ENCODE assay signal across 19 mouse cellular contexts in genomic region chr14:71095661-71096422, GRCm38 (mm10).
DNase-seq lines count a peak whose midpoint lies in the region; ATAC-seq and TF ChIP-seq lines count a peak whose summit lies in the region.
"Had no signal": no experiment of that assay in that cellular context is flagged by ENCODE, and none has a peak within 500 bp of the region (broad histone marks: within the 10 kb centered on the region; RNA-seq: fewer than 3 reads in every experiment).

No protein-coding gene starts in this region.

- no peak overlapping the region for H3K27ac ChIP-seq in forebrain, embryonic 11.5 days (ENCODE audit: low read depth, low read length)
- no peak overlapping the region for H3K27ac ChIP-seq in forebrain, postnatal 0 days (ENCODE audit: low read depth, low read length)
- no peak overlapping the region for H3K27ac ChIP-seq in hindbrain, embryonic 14.5 days
- H3K27ac ChIP-seq in hindbrain, embryonic 12.5 days, result no peak overlapping the region
- no peak overlapping the region for H3K27ac ChIP-seq in embryonic facial prominence, embryonic 10.5 days (replicated peaks)
- H3K27ac ChIP-seq: embryonic facial prominence, embryonic 12.5 days; heart, embryonic 10.5 days; heart, embryonic 15.5 days; hindbrain, embryonic 15.5 days had no signal

- no peak for DNase-seq in forebrain, embryonic 11.5 days (ENCODE audit: low spot score)
- DNase-seq in forebrain, postnatal 0 days, result no peak
- no peak for DNase-seq in hindbrain, embryonic 14.5 days (ENCODE audit: low spot score)
- peak; percentile 15 for DNase-seq in embryonic facial prominence, embryonic 10.5 days (ENCODE audit: low spot score)
- peak; percentile 16 for DNase-seq in forelimb bud, embryonic 11.5 days (ENCODE audit: low read depth, low spot score)
- no peak for DNase-seq in Muller cell, postnatal 12 days (ENCODE audit: inconsistent ontology term)
- DNase-seq: adrenal gland, adult 8-10 months; cerebellum, adult 2 months; cerebellum, postnatal 10 days; gastrocnemius, postnatal 36 days; heart, adult 18-20 months; heart, postnatal 14 days; kidney, adult 8-10 months had no signal

- no peak overlapping the region for H3K9ac ChIP-seq in forebrain, embryonic 11.5 days (ENCODE audit: low read length)
- H3K9ac ChIP-seq in forebrain, postnatal 0 days, result no peak overlapping the region
- no peak overlapping the region for H3K9ac ChIP-seq in hindbrain, embryonic 14.5 days
- no peak overlapping the region for H3K9ac ChIP-seq in hindbrain, embryonic 12.5 days
- H3K9ac ChIP-seq: embryonic facial prominence, embryonic 12.5 days; heart, embryonic 15.5 days; hindbrain, embryonic 15.5 days had no signal

- H3K27me3 ChIP-seq in forebrain, embryonic 11.5 days (ENCODE audit: control insufficient read depth, insufficient read depth, low read length), result no peaks in the 10 kb centered on the region
- no peaks in the 10 kb centered on the region for H3K27me3 ChIP-seq in forebrain, postnatal 0 days (ENCODE audit: insufficient read depth, low read length)
- H3K27me3 ChIP-seq in hindbrain, embryonic 14.5 days (ENCODE audit: control insufficient read depth, insufficient read depth, low read length), result no peaks in the 10 kb centered on the region
- H3K27me3 ChIP-seq in hindbrain, embryonic 12.5 days, result no peaks in the 10 kb centered on the region
- H3K27me3 ChIP-seq in embryonic facial prominence, embryonic 10.5 days (replicated peaks; ENCODE audit: low read depth, poor library complexity, severe bottlenecking), result no peaks in the 10 kb centered on the region
- H3K27me3 ChIP-seq: embryonic facial prominence, embryonic 12.5 days; heart, embryonic 15.5 days; hindbrain, embryonic 15.5 days had no signal

- no peaks in the 10 kb centered on the region for H3K9me3 ChIP-seq in forebrain, embryonic 11.5 days (ENCODE audit: control insufficient read depth, low read length)
- no peaks in the 10 kb centered on the region for H3K9me3 ChIP-seq in forebrain, postnatal 0 days (ENCODE audit: low read length)
- H3K9me3 ChIP-seq in hindbrain, embryonic 14.5 days (ENCODE audit: control insufficient read depth, low read length), result no peaks in the 10 kb centered on the region
- no peaks in the 10 kb centered on the region for H3K9me3 ChIP-seq in hindbrain, embryonic 12.5 days (replicated peaks)
- no peaks in the 10 kb centered on the region for H3K9me3 ChIP-seq in embryonic facial prominence, embryonic 10.5 days
- H3K9me3 ChIP-seq: embryonic facial prominence, embryonic 12.5 days; heart, embryonic 10.5 days; heart, embryonic 15.5 days; hindbrain, embryonic 15.5 days had no signal

- H3K4me3 ChIP-seq in forebrain, embryonic 11.5 days (ENCODE audit: low read depth, low read length), result no peak overlapping the region
- no peak overlapping the region for H3K4me3 ChIP-seq in forebrain, postnatal 0 days (ENCODE audit: low read depth, low read length)
- H3K4me3 ChIP-seq in hindbrain, embryonic 14.5 days (replicated peaks; ENCODE audit: low read length), result no peak overlapping the region
- H3K4me3 ChIP-seq in hindbrain, embryonic 12.5 days, result no peak overlapping the region
- no peak overlapping the region for H3K4me3 ChIP-seq in embryonic facial prominence, embryonic 10.5 days
- H3K4me3 ChIP-seq: embryonic facial prominence, embryonic 12.5 days; heart, embryonic 10.5 days; heart, embryonic 15.5 days; hindbrain, embryonic 15.5 days had no signal

- no peaks in the 10 kb centered on the region for H3K4me1 ChIP-seq in forebrain, embryonic 11.5 days (replicated peaks; ENCODE audit: control insufficient read depth, insufficient read depth, low read length)
- H3K4me1 ChIP-seq in forebrain, postnatal 0 days (ENCODE audit: insufficient read depth), result no peaks in the 10 kb centered on the region
- no peaks in the 10 kb centered on the region for H3K4me1 ChIP-seq in hindbrain, embryonic 14.5 days (replicated peaks; ENCODE audit: control insufficient read depth, insufficient read depth, low read length)
- H3K4me1 ChIP-seq in hindbrain, embryonic 12.5 days, result no peaks in the 10 kb centered on the region
- peaks cover 14% of the 10 kb centered on the region for H3K4me1 ChIP-seq in embryonic facial prominence, embryonic 10.5 days
- H3K4me1 ChIP-seq: embryonic facial prominence, embryonic 12.5 days; hindbrain, embryonic 15.5 days had no signal

- ATAC-seq in forebrain, embryonic 11.5 days (replicated peaks; ENCODE audit: low FRiP score), result peak; percentile 56
- ATAC-seq in forebrain, postnatal 0 days, result no peak
- peak; percentile 8; the same call in 1 of the 2 replicates for ATAC-seq in hindbrain, embryonic 14.5 days (ENCODE audit: low FRiP score)
- no peak for ATAC-seq in hindbrain, embryonic 12.5 days (ENCODE audit: low FRiP score)
- ATAC-seq: intestine, postnatal 0 days had no signal

- H3K36me3 ChIP-seq in forebrain, embryonic 11.5 days (ENCODE audit: control insufficient read depth, insufficient read depth, low read length), result no peaks in the 10 kb centered on the region
- H3K36me3 ChIP-seq in forebrain, postnatal 0 days (ENCODE audit: insufficient read depth), result no peaks in the 10 kb centered on the region
- no peaks in the 10 kb centered on the region for H3K36me3 ChIP-seq in hindbrain, embryonic 14.5 days (replicated peaks; ENCODE audit: control insufficient read depth, insufficient read depth)
- no peaks in the 10 kb centered on the region for H3K36me3 ChIP-seq in hindbrain, embryonic 12.5 days
- no peaks in the 10 kb centered on the region for H3K36me3 ChIP-seq in embryonic facial prominence, embryonic 10.5 days (replicated peaks)
- H3K36me3 ChIP-seq: embryonic facial prominence, embryonic 12.5 days; heart, embryonic 10.5 days; heart, embryonic 15.5 days; hindbrain, embryonic 15.5 days had no signal

- no peak overlapping the region for H3K4me2 ChIP-seq in forebrain, embryonic 11.5 days (ENCODE audit: low read depth, low read length, severe bottlenecking)
- H3K4me2 ChIP-seq in forebrain, postnatal 0 days (ENCODE audit: low read depth), result no peak overlapping the region
- H3K4me2 ChIP-seq in hindbrain, embryonic 14.5 days (replicated peaks), result no peak overlapping the region
- H3K4me2 ChIP-seq in hindbrain, embryonic 12.5 days (replicated peaks), result no peak overlapping the region
- H3K4me2 ChIP-seq: embryonic facial prominence, embryonic 12.5 days; heart, embryonic 15.5 days; hindbrain, embryonic 15.5 days had no signal

- no peak for TF ChIP-seq CTCF in forebrain, postnatal 0 days (IDR thresholded peaks at IDR 0.05; ENCODE audit: low read depth)

- 75% methylated on average over 7 of the region's 7 CpGs for WGBS in forebrain, embryonic 11.5 days
- WGBS in forebrain, postnatal 0 days, result 40% methylated on average over 7 of the region's 7 CpGs
- WGBS in hindbrain, embryonic 14.5 days, result 73% methylated on average over 7 of the region's 7 CpGs
- 79% methylated on average over 6 of the region's 7 CpGs for WGBS in hindbrain, embryonic 12.5 days
- WGBS in embryonic facial prominence, embryonic 10.5 days, result 50% methylated on average over 7 of the region's 7 CpGs

Comparison
In these comparisons a context has a peak if more than half of its experiments do, and no peak if none do; other contexts are left out.
1. ATAC-seq: peak in forebrain, embryonic 11.5 days (single experiment) and hindbrain, embryonic 14.5 days (single experiment); none in forebrain, postnatal 0 days (single experiment) and hindbrain, embryonic 12.5 days (single experiment).
2. DNase-seq: peak in embryonic facial prominence, embryonic 10.5 days (single experiment) and forelimb bud, embryonic 11.5 days (single experiment); none in forebrain, embryonic 11.5 days (single experiment), forebrain, postnatal 0 days (single experiment), hindbrain, embryonic 14.5 days (single experiment) and Muller cell, postnatal 12 days (single experiment).